Mouse (Mus musculus): Measurements from ENCODE around the gene Mdm2. TPM values are rescaled to one million over a fixed set of nuclear protein-coding genes. Genes with fewer than 3 reads are reported as not detected.

Mdm2 gene
- polyA plus RNA-seq, 1 experiment from 2014 or later = 48.4 TPM

DNA sequence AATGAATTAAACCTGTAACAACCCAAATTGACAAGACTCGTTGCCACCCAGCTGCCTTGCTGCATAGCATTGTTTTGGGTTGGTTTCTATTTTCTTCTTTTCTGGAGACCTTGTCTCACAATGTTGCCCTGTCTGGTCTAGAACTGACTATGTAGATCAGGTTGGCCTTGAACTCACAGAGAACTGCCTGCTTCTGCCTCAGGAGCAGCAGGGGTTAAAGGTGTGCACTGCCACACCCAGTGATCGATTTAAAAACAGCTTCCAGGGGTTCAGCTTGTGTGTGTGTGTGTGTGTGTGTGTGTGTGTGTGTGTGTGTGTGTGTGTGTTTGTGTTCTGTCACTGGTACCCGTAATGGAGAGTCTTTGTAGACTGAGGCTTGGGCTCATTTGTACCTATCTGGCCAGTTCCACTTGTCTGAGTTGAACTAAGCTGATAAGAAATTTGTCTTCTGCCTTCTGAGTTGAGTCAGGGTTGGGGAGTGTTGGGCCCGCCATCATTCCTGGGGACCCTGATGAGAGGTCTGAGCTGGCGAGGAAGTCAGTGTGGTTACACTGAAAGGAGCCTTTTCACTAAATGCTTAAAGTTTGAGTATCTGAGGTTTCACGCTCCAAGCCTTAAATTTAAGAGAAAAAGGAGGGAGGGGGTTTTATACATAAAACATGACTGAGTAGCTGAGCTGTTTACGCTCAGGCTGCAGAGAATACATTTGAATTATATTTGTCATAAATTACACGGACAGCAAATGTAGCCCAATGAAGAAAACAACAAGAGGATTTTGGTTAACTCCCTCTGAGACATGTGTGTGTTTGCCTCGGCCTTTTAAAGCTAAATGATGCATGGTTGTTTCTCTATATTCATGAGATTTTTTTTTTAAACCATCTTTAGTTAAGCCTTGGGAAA, 44.9 kb downstream of the Mdm2 start:
- H3K4me2 ChIP-seq (replicated peaks) = no peak overlapping the region
- no peak for ATAC-seq (ENCODE audit: low FRiP score)

DNA sequence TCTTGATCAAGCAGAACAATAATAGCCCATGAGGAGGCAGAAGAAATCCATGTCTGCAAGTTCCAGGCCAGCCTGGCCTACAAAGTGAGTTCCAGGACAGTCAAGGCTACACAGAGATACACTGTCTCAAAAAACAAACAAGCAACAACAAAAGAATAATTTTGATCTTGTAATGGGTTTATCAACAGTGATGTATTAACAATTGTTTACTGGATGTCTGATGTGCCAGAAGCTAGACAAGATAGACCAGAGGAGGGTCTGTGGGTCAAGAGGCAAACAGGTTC, 45.7 kb downstream of the Mdm2 start:
- Histone ChIP-seq H3K36me3 (replicated peaks; ENCODE audit: control insufficient read depth, insufficient read depth) (no peaks in the 10 kb centered on the region), H3K4me1 (replicated peaks; ENCODE audit: control insufficient read depth, insufficient read depth, low read length) (no peaks in the 10 kb centered on the region), H3K27ac (no peak overlapping the region), H3K4me3 (replicated peaks; ENCODE audit: low read length) (no peak overlapping the region), H3K9ac (no peak overlapping the region), H3K9me3 (ENCODE audit: control insufficient read depth, low read length) (no peaks in the 10 kb centered on the region), H3K27me3 (ENCODE audit: control insufficient read depth, insufficient read depth, low read length) (no peaks in the 10 kb centered on the region), H3K4me2 (replicated peaks) (no peak overlapping the region)
- ATAC-seq (ENCODE audit: low FRiP score) (no peak), DNase-seq (ENCODE audit: low spot score) (no peak)

More for the DNA sequence above, 44.9 kb downstream of the Mdm2 start:
- Histone ChIP-seq H3K9ac (no peak overlapping the region), H3K27ac (no peak overlapping the region), H3K9me3 (ENCODE audit: control insufficient read depth, low read length) (no peaks in the 10 kb centered on the region), H3K36me3 (replicated peaks; ENCODE audit: control insufficient read depth, insufficient read depth) (no peaks in the 10 kb centered on the region), H3K4me3 (replicated peaks; ENCODE audit: low read length) (no peak overlapping the region), H3K27me3 (ENCODE audit: control insufficient read depth, insufficient read depth, low read length) (no peaks in the 10 kb centered on the region), H3K4me1 (replicated peaks; ENCODE audit: control insufficient read depth, insufficient read depth, low read length) (no peaks in the 10 kb centered on the region)
- no peak for DNase-seq (ENCODE audit: low spot score)
- WGBS = 71% methylated on average over 9 of the region's 9 CpGs

- Histone ChIP-seq H3K4me3 (replicated peaks; ENCODE audit: low read length) (no peak overlapping the region), H3K4me2 (replicated peaks) (peak overlapping the region; percentile 13; the same call in 1 of the 2 replicates), H3K9ac (no peak overlapping the region), H3K27me3 (ENCODE audit: control insufficient read depth, insufficient read depth, low read length) (no peaks in the 10 kb centered on the region), H3K4me1 (replicated peaks; ENCODE audit: control insufficient read depth, insufficient read depth, low read length) (no peaks in the 10 kb centered on the region), H3K27ac (no peak overlapping the region), H3K9me3 (ENCODE audit: control insufficient read depth, low read length) (no peaks in the 10 kb centered on the region), H3K36me3 (replicated peaks; ENCODE audit: control insufficient read depth, insufficient read depth) (no peaks in the 10 kb centered on the region)
- no peak for DNase-seq (ENCODE audit: low spot score)
- no peak for ATAC-seq (ENCODE audit: low FRiP score)
- 63% methylated on average over 14 of the region's 14 CpGs for WGBS
Measured at GRCm38 (mm10) chr10:117664208-117664925, 46.2 kb downstream of the Mdm2 start.

DNA sequence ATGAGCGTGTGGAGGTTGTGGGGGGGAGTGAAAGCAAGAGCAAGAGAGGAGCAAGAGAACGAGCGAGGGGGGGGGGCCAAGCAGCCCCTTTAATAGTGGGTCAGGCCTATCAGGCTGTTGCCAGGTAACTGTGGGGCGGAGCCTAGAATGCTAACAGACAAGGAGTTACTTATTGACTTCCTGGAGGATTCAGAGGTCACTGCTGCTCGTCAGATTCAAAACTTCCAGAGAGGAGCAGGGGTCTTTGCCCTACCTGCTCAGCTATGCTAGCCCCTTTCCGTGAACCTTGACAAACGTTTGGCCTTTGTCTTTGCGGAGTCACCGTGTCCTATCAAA, 46.7 kb downstream of the Mdm2 start:
- no peaks in the 10 kb centered on the region for H3K9me3 ChIP-seq (ENCODE audit: control insufficient read depth, low read length)
- no peak overlapping the region for H3K4me3 ChIP-seq (replicated peaks; ENCODE audit: low read length)
- WGBS = 9% methylated on average over 9 of the region's 9 CpGs
- H3K9ac ChIP-seq = no peak overlapping the region
- DNase-seq (ENCODE audit: low spot score) (no peak), ATAC-seq (ENCODE audit: low FRiP score) (no peak)
- no peak overlapping the region for H3K27ac ChIP-seq
- no peaks in the 10 kb centered on the region for H3K36me3 ChIP-seq (replicated peaks; ENCODE audit: control insufficient read depth, insufficient read depth)
- H3K4me1 ChIP-seq (replicated peaks; ENCODE audit: control insufficient read depth, insufficient read depth, low read length) = no peaks in the 10 kb centered on the region
- H3K27me3 ChIP-seq (ENCODE audit: control insufficient read depth, insufficient read depth, low read length) = no peaks in the 10 kb centered on the region
- peak overlapping the region; percentile 13; the same call in 1 of the 2 replicates for H3K4me2 ChIP-seq (replicated peaks)

DNA sequence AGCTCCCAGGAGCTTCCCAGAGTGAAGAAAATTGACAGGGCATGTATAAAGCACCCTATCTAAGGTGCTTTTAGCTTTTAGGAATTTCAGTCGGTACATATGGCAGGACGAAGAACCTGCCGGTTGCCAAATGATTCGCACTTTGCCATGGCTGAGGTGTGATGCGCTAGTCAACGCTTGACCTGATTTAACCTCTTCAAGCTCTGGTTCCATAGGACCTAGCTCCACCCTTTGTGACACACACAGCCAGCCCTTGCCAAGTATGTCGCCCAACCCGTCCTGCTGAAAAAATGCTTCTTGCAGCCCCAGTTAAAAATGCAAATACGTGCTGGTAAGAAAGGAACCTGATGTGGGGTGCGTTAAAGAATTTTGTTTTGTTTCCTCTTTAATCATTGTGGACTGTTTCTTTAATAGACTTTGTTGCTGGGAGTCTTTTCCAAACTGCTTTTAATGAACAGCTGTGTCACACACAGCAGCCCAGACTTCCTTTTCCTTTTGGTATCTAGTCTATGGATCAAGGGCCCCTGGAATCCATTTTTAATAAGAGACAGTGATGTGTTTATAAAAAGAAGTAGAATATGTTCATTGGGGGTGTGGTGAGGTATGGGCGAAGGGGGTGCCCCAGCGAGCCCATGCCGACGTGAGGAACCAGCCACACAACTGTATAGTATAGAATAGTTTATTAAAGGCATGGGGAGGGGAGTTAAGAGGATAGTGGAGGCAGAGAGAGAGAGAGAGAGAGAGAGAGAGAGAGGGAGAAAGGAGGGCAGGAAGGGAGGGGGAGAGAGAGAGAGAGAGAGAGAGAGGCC, 47.3 kb downstream of the Mdm2 start:
- Histone ChIP-seq H3K4me1 (replicated peaks; ENCODE audit: control insufficient read depth, insufficient read depth, low read length) (no peaks in the 10 kb centered on the region), H3K9me3 (ENCODE audit: control insufficient read depth, low read length) (no peaks in the 10 kb centered on the region), H3K27me3 (ENCODE audit: control insufficient read depth, insufficient read depth, low read length) (no peaks in the 10 kb centered on the region), H3K4me3 (replicated peaks; ENCODE audit: low read length) (no peak overlapping the region), H3K27ac (no peak overlapping the region), H3K9ac (no peak overlapping the region), H3K4me2 (replicated peaks) (no peak overlapping the region), H3K36me3 (replicated peaks; ENCODE audit: control insufficient read depth, insufficient read depth) (no peaks in the 10 kb centered on the region)
- DNase-seq (ENCODE audit: low spot score) (no peak), ATAC-seq (ENCODE audit: low FRiP score) (no peak)
- WGBS = 75% methylated on average over 14 of the region's 14 CpGs

DNA sequence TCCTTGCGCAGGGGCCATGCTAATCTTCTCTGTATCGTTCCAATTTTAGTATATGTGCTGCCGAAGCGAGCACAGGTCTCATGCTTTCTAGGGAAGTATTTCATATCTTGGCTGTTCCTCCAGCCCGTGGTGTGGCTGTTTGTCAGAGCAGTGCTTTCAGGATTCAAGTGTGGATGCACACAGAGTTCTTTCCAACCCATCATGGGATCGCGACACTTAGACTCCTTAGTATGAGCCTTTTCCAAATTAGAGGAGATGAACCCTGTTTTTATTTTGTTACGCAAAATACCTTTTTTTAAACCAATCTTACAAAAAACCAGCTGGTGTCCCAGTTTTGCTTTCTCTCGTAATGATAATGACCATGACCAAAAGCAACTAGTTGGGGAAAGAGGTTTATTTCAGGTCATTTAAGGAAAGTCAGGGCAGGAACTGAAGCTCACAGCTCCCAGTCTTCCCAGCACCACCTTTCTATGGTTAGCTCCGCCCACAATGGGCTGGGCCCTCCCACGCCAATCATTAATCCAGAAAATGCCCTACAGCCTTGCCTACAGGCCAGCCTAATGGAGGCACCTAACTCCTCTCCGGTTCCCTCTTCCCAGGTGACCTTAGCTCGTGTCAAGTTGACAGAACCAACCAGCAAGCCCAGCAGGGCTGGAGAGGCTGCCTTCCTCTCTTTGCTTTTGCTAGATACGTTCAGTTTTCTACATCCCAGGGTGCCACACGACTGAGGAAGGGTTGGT, 48.1 kb downstream of the Mdm2 start:
- H3K27ac ChIP-seq = no peak overlapping the region
- no peaks in the 10 kb centered on the region for H3K4me1 ChIP-seq (replicated peaks; ENCODE audit: control insufficient read depth, insufficient read depth, low read length)
- H3K27me3 ChIP-seq (ENCODE audit: control insufficient read depth, insufficient read depth, low read length) = no peaks in the 10 kb centered on the region
- ATAC-seq (ENCODE audit: low FRiP score) (no peak), DNase-seq (ENCODE audit: low spot score) (no peak)
- H3K9ac ChIP-seq = no peak overlapping the region
- H3K36me3 ChIP-seq (replicated peaks; ENCODE audit: control insufficient read depth, insufficient read depth) = no peaks in the 10 kb centered on the region
- WGBS = 80% methylated on average over 15 of the region's 15 CpGs
- H3K9me3 ChIP-seq (ENCODE audit: control insufficient read depth, low read length) = no peaks in the 10 kb centered on the region
- no peak overlapping the region for H3K4me3 ChIP-seq (replicated peaks; ENCODE audit: low read length)
- H3K4me2 ChIP-seq (replicated peaks) = no peak overlapping the region

DNA sequence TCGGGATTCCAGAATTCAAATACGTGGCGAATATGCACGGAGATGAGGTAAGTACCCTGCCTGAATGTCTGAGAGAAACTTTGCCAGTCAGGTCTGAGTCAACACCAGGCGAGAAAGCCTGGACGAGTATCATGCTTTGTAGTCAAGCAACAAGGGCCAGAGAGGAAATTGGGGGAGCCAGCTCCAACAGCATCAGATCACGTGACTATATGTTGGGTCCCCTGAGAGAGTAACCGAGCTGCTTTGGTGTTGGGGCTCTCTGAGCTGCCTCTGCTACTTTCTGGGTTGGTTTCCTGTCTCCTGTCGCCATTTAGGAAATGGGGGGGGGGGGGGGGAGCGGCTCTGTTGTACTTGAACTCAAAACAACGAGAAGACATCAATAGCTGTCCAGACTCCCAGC, 50.7 kb downstream of the Mdm2 start:
- H3K4me3 ChIP-seq (replicated peaks; ENCODE audit: low read length) = no peak overlapping the region
- no peaks in the 10 kb centered on the region for H3K9me3 ChIP-seq (ENCODE audit: control insufficient read depth, low read length)
- ATAC-seq (ENCODE audit: low FRiP score) (no peak), DNase-seq (ENCODE audit: low spot score) (no peak)
- no peaks in the 10 kb centered on the region for H3K27me3 ChIP-seq (ENCODE audit: control insufficient read depth, insufficient read depth, low read length)
- H3K4me2 ChIP-seq (replicated peaks) = no peak overlapping the region
- WGBS = 70% methylated on average over 11 of the region's 11 CpGs
- no peak overlapping the region for H3K9ac ChIP-seq
- no peaks in the 10 kb centered on the region for H3K4me1 ChIP-seq (replicated peaks; ENCODE audit: control insufficient read depth, insufficient read depth, low read length)
- H3K27ac ChIP-seq = no peak overlapping the region
- no peaks in the 10 kb centered on the region for H3K36me3 ChIP-seq (replicated peaks; ENCODE audit: control insufficient read depth, insufficient read depth)

DNA sequence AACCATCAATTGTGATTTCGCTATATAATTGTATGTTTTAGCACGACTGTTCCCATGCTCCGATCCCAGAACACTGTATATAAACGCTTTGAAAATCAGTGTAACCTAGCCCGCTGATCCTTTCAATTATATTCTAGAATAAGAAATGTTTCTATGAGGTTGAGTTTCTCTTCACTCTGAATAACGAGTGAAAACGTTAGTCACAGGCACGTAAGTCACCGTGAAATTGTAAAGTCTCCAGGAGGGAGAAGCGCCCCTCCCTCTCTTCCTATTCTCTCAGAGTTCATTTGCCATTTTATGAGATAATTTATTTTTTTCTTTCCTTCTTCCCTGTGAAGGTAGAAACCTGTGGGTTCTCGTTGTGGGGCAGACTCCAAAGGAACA, 51.1 kb downstream of the Mdm2 start:
- Histone ChIP-seq H3K36me3 (replicated peaks; ENCODE audit: control insufficient read depth, insufficient read depth) (no peaks in the 10 kb centered on the region), H3K4me1 (replicated peaks; ENCODE audit: control insufficient read depth, insufficient read depth, low read length) (no peaks in the 10 kb centered on the region), H3K27ac (no peak overlapping the region), H3K9me3 (ENCODE audit: control insufficient read depth, low read length) (no peaks in the 10 kb centered on the region), H3K4me3 (replicated peaks; ENCODE audit: low read length) (no peak overlapping the region), H3K9ac (no peak overlapping the region), H3K27me3 (ENCODE audit: control insufficient read depth, insufficient read depth, low read length) (no peaks in the 10 kb centered on the region), H3K4me2 (replicated peaks) (no peak overlapping the region)
- ATAC-seq (ENCODE audit: low FRiP score) (no peak), DNase-seq (ENCODE audit: low spot score) (no peak)
- 58% methylated on average over 11 of the region's 11 CpGs for WGBS

All from hindbrain, embryonic 14.5 days (tissue).